Mouse (Mus musculus) sigmoid colon, adult 10 weeks (tissue): ENCODE results near the gene Unc13b. TPM values are rescaled to one million over a fixed set of nuclear protein-coding genes. Genes with fewer than 3 reads are reported as not detected.

Source experiments
- polyA plus RNA-seq: library from polyadenylated mRNA; stranded (reverse); fragments of 350-450 nt; fragmentation: Illumina TruSeq; extraction: RNeasy Lipid Tissue Mini Kit (QIAGEN cat#74804); gene quantifications from one replicate; pipeline ENCODE4 v1.2.3, GENCODE M21; 2014; ENCODE audit warnings: low read depth, low replicate concordance

Unc13b gene
- polyA plus RNA-seq = 17.3 TPM

DNA sequence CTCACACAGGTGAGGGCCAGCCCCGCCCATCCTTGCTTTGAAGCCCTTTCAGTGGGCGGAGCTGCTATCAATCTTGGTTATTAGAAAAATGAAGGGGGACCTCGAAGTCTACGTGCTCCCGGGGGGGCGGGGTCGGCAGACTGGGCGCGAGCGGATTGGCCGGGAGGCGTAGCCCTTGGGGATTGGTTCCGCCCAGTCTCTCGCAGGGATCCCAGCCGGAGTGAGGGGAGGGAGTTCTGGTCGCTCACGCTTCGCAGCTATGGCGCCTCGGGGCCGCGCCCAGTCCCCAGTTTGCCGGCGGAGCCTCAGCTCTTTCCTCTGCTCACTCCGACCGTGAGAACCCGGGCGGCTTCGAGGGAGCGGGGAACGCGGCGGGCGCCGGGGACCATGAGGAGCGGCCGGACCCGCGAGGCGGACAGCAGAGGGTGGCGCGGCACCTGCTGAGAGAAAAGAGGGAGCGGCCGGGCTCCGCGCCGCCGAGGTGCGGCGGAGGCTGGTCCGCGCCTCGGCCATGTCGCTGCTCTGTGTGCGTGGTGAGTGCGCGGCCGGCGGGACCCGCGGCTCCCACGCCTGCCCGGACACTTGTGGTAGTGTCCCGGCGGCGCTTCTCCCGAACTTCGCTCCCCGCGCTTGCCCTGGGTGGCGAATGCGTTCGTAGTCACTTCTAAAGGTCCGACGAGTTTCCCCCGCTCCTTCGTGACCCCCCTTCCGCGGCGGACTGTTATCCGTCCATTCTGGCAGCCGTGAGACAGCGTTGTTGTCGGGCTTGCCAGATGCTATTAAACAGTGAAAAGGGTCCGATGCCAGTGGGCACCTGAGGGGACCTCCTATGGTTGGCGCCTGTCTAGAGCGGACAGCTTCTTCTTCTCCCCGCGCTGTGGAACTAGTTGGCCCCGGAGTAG, at the start of gene Unc13b:
Gene Unc13b, plus strand, starts transcription at position 201 of the 902 bp plus-strand sequence.

GRCm38 (mm10) chr4:43010161-43011038, 48.4 kb upstream of the Unc13b start, which contains the start of gene Fancg:
Fancg (minus strand) TSS chr4:43010506.

GRCm38 (mm10) chr4:43025084-43025960, 33.4 kb upstream of the Unc13b start, which contains the start of gene Pigo:
Pigo (minus strand) TSS chr4:43025819.

DNA sequence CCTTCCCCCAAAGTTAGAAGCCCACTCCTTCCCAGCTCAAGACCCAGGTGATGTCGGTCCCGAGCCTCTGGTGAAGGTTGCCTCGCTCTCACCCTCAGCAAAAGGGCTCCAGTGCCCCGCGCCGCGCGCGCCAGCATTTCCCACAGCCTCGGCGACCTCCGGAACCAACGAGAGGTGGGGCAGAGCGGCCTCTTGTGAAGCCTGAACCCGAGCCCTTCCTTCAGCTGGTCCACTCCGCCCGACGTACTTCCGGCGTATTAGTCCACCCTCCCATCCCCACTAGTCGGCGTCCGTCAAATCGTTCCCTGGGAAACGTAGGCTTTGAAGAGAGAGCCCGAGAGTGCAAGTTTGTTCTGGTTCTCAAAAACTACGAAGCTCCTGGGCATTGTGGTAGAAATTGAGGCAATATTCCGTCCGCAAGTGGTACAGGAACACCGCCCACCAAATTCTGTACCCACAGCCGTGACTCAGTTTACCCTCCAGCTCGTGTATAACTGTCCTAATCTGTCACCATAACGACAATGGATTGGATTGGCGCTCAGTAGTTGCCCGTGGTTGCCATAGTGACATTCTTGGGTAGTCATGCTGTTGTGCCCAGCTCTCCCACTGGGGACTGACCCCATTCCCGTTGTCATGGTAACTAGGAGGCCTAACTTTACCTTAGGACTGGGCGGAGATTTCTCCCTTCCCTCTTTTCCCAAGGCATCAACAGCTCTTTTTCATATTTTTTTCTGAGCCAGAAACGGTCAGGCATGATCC, 27.3 kb upstream of the Unc13b start, which contains the start of gene Stoml2:
Gene Stoml2, minus strand, starts transcription at position 474 of the 759 bp plus-strand sequence.

DNA sequence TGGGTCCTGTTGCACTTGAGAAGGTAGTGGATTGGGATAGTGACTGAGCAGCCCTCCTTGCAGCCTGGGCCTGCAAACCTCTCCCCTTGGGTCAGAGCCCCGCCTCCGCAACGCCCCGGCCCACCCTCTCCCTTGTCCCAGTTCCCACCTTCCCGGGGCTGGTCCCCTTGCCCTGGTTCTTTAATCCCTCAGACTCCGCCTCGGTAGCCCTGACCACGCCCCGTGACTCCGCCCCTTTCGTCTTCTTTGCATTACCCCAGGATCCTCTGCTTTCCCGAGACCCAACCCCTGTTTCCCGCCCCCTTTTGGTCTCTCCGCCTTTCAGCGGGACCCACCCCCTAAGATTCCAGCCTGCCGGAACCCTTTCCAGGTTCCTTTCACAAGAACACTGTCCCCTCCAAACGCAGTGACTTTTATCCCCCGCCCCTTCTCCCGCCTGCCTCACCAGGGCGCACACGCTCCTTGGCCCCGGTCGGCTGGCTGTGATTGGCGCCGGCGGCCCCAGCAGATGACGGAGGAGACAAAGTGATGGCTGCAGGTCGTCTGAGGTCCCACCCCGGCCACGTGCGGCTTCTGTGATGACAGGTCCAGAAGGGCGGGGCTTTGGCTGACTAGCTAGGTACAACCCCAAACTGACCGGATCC, 13.0 kb upstream of the Unc13b start, which contains the start of gene Fam214b:
Gene Fam214b, minus strand, starts transcription at position 562 of the 644 bp plus-strand sequence.

GRCm38 (mm10) chr4:43266623-43267322, 208.0 kb downstream of the Unc13b start, which contains the start of gene Atp8b5:
Atp8b5 (plus strand) TSS chr4:43267159.

Other genes starting within 250 kb of the Unc13b start
- 0.16 TPM for gene Fam205a1, start 205.1 kb upstream of the Unc13b start, polyA plus RNA-seq
- not detected for gene Gm12394, start 202.2 kb upstream of the Unc13b start, polyA plus RNA-seq
- gene Fam205c, start 184.7 kb upstream of the Unc13b start, polyA plus RNA-seq = not detected
- gene Phf24, start 142.3 kb upstream of the Unc13b start, polyA plus RNA-seq = 1.1 TPM
- gene Dnajb5, start 109.1 kb upstream of the Unc13b start, polyA plus RNA-seq = 1.2 TPM
- gene 1700022I11Rik, start 89.3 kb upstream of the Unc13b start, polyA plus RNA-seq = not detected
- gene Vcp, start 58.4 kb upstream of the Unc13b start, polyA plus RNA-seq = 128 TPM
- 6.6 TPM for gene Fancg, start 48.4 kb upstream of the Unc13b start, polyA plus RNA-seq
- gene Pigo, start 33.1 kb upstream of the Unc13b start, polyA plus RNA-seq = 3.0 TPM
- gene Stoml2, start 27.2 kb upstream of the Unc13b start, polyA plus RNA-seq = 14.3 TPM
- gene Fam214b, start 12.7 kb upstream of the Unc13b start, polyA plus RNA-seq = 6.4 TPM
- gene Atp8b5, start 208.2 kb downstream of the Unc13b start, polyA plus RNA-seq = 1.1 TPM